In the genomic region with DNA sequence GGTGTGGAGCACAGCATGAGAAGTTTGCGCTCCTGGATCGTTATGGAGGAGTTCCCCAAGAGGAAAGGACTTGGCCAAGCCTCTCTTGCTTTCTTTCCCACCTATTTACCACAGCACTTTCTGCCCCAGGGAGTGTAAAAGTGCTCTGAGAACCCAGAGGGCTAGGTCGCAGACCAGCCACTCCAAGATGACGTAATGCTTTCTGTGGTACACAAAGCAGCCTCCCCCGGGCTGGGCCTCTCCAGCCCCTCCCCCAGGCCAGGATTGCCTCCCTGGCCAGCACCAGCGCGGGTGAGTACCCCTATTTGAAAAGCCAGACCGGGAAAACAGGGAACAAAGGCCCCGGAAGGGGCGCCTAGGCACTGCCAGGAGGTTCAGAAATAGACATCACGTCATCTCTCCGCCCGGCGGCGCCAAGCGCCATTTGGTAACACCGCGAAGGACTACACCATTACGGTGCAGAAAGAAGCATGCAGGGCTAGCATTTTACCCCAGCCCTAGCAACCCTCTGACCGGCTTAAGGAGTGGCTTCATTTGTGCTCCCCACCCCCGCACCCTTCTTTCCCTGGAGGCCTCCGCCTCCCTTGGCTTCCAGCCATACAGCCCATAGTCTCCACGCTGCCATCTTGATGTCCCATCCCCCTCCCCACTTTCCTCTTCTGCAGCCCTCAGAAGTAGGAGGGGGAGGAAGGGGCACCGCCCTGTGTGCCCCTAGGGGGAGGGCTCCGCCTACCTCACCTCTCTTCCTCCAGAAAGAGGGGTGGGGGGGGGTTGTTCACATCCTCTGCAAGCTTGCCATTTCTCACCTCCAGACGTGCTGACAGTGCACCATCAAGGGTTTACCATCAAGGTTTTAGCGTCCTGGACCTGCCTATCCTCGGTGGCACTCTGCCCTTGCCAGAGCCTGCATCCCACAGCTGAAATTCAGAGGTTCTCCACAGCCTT, we compare ENCODE assay signal across 8 mouse cellular contexts. TPM values are rescaled to one million over a fixed set of nuclear protein-coding genes. Genes with fewer than 3 reads are reported as not detected.
DNase-seq lines count a peak whose midpoint lies in the region; ATAC-seq and TF ChIP-seq lines count a peak whose summit lies in the region.
"Not testable (repeated sequence)": the region's sequence is repeated elsewhere in the genome, so short reads cannot be mapped to it uniquely, and the experiment has no call there.

No protein-coding gene starts in this region.

- peaks cover 12% of the 10 kb centered on the region for H3K36me3 ChIP-seq in hindbrain, embryonic 10.5 days
- H3K36me3 ChIP-seq in liver, embryonic 15.5 days (replicated peaks); stomach, embryonic 15.5 days: not testable (repeated sequence)

- 0 out of 2 replicates have a peak, but pooled peaks have one; percentile 1 for ATAC-seq in liver, embryonic 15.5 days (ENCODE audit: insufficient read depth)
- peak; percentile 66 for ATAC-seq in stomach, embryonic 15.5 days (ENCODE audit: insufficient read depth, low FRiP score, low read depth)

- H3K9me3 ChIP-seq in hindbrain, embryonic 10.5 days; liver, embryonic 15.5 days (replicated peaks); stomach, embryonic 15.5 days: not testable (repeated sequence)

- not testable (repeated sequence) for H3K9ac ChIP-seq in liver, embryonic 15.5 days; stomach, embryonic 15.5 days

- TF ChIP-seq CTCF in layer of hippocampus, adult 2 months (conservative IDR thresholded peaks at IDR 0.05) = not testable (repeated sequence)

- peak overlapping the region; percentile 58 for H3K4me3 ChIP-seq in hindbrain, embryonic 10.5 days
- H3K4me3 ChIP-seq in layer of hippocampus, adult 2 months = peak overlapping the region; percentile 63
- not testable (repeated sequence) for H3K4me3 ChIP-seq in liver, embryonic 15.5 days (replicated peaks)
- peak overlapping the region; percentile 31 for H3K4me3 ChIP-seq in stomach, embryonic 15.5 days (replicated peaks)

- peak overlapping the region; percentile 92 for H3K27ac ChIP-seq in hindbrain, embryonic 10.5 days
- peak overlapping the region; percentile 94 for H3K27ac ChIP-seq in layer of hippocampus, adult 2 months
- H3K27ac ChIP-seq in liver, embryonic 15.5 days (replicated peaks) = not testable (repeated sequence)
- H3K27ac ChIP-seq in stomach, embryonic 15.5 days = peak overlapping the region; percentile 31; the same call in 1 of the 2 replicates

- WGBS in hindbrain, embryonic 10.5 days = 5% methylated on average over 23 of the region's 28 CpGs
- 9% methylated on average over 22 of the region's 28 CpGs for WGBS in liver, embryonic 15.5 days (ENCODE audit: insufficient replicate concordance)
- WGBS in stomach, embryonic 15.5 days = 9% methylated on average over 23 of the region's 28 CpGs

- H3K4me2 ChIP-seq in liver, embryonic 15.5 days = peak overlapping the region; percentile 45
- peak overlapping the region; percentile 49 for H3K4me2 ChIP-seq in stomach, embryonic 15.5 days

- peak; percentile 83 for DNase-seq in MN1 (ENCODE audit: low spot score)
- peak; percentile 88 to 90 for DNase-seq in cerebellum, postnatal 14 days
- DNase-seq in frontal cortex, postnatal 14 days (ENCODE audit: low spot score in 2 of 2) = peak; percentile 75 to 83
- DNase-seq in hindbrain, embryonic 10.5 days (ENCODE audit: low spot score) = peak; percentile 51
- DNase-seq in layer of hippocampus, adult 2 months (ENCODE audit: low spot score in 2 of 2) = peak; percentile 77 to 81
- peak; percentile 51 for DNase-seq in neural tube, embryonic 10.5 days (ENCODE audit: extremely low spot score, low spot score)

- H3K4me1 ChIP-seq in hindbrain, embryonic 10.5 days (replicated peaks); liver, embryonic 15.5 days (replicated peaks); stomach, embryonic 15.5 days: not testable (repeated sequence)

- H3K27me3 ChIP-seq in hindbrain, embryonic 10.5 days (ENCODE audit: insufficient read depth, poor library complexity, severe bottlenecking); liver, embryonic 15.5 days; stomach, embryonic 15.5 days (replicated peaks): not testable (repeated sequence)

RNA-seq across cellular contexts. Expression of gene Gon4l, which starts 3.6 kb away (rescaled TPM):
- 16.1 and 18.6 TPM in 2 replicates for polyA plus RNA-seq in hindbrain, embryonic 10.5 days (2016; fragmentation: Nextera tagmentation; extraction: Ambion mirVana)
- 10 to 100 TPM; 45.0 to 49.7 TPM for total RNA-seq in layer of hippocampus, adult 2 months (2021)
- 2.7 and 3.3 TPM in 2 replicates for polyA plus RNA-seq in liver, embryonic 15.5 days (2015; fragmentation: Nextera tagmentation; extraction: Ambion mirVana)
- polyA plus RNA-seq in stomach, embryonic 15.5 days (2015; fragmentation: Nextera tagmentation; extraction: Ambion mirVana) = 8.6 and 9.3 TPM in 2 replicates

RNA-seq across cellular contexts. Expression of gene Syt11, which starts 56.5 kb away (rescaled TPM):
- polyA plus RNA-seq in hindbrain, embryonic 10.5 days (2016; fragmentation: Nextera tagmentation; extraction: Ambion mirVana) = 112 and 147 TPM in 2 replicates
- total RNA-seq in layer of hippocampus, adult 2 months (2021) = 100 to 1,000 TPM; 473 to 514 TPM
- polyA plus RNA-seq in liver, embryonic 15.5 days (2015; fragmentation: Nextera tagmentation; extraction: Ambion mirVana) = 0.73 and 1.3 TPM in 2 replicates
- polyA plus RNA-seq in stomach, embryonic 15.5 days (2015; fragmentation: Nextera tagmentation; extraction: Ambion mirVana) = 17.1 and 22.3 TPM in 2 replicates
